Mouse (Mus musculus) liver, embryonic 16.5 days (tissue): ENCODE measurements at regions not wholly inside any gene's neighbourhood (a gene's known extent, or its start where the extent isn't known, plus 50 kb on each side); places are given as distances from the start of the nearest gene placed in this dataset.

Experiments
- ATAC-seq: fragments of 200-750 bp; cut with Nextera tagmentation; 2 replicates; pipeline ENCODE4 v1.8.0; 2017; ENCODE audit warnings: low read depth, mild to moderate bottlenecking, moderate number of reproducible peaks, moderate library complexity
- H3K27ac ChIP-seq: fragments of 300-500 bp; sonication (generic); 2 replicates; pipeline ENCODE4 v1.5.1; 2014; ENCODE audit warnings: mild to moderate bottlenecking, low read length
- H3K27me3 ChIP-seq: fragments of 300-500 bp; sonication (generic); 2 replicates; pipeline ENCODE4 v1.6.1; 2014; ENCODE audit warnings: low read depth, low read length, mixed read lengths; ENCODE audit not compliant: control insufficient read depth, insufficient read depth
- H3K36me3 ChIP-seq: fragments of 300-500 bp; sonication (generic); 2 replicates; pipeline ENCODE4 v1.6.1; 2014; ENCODE audit warnings: mild to moderate bottlenecking; ENCODE audit not compliant: control insufficient read depth, insufficient read depth
- H3K4me1 ChIP-seq: fragments of 300-500 bp; sonication (generic); 2 replicates; pipeline ENCODE4 v1.6.1; 2014; ENCODE audit warnings: low read depth, low read length, mixed read lengths; ENCODE audit not compliant: control insufficient read depth
- H3K4me2 ChIP-seq: fragments of 300-500 bp; sonication (generic); 2 replicates; pipeline ENCODE4 v1.6.1; 2014; ENCODE audit warnings: low read depth, low read length, mixed read lengths
- H3K4me3 ChIP-seq: fragments of 300-500 bp; sonication (generic); 2 replicates; pipeline ENCODE4 v1.5.1; 2014; ENCODE audit warnings: low read depth, mild to moderate bottlenecking, low read length
- H3K9ac ChIP-seq: fragments of 300-500 bp; sonication (generic); 2 replicates; pipeline ENCODE4 v1.6.1; 2014; ENCODE audit warnings: low read depth, low read length
- H3K9me3 ChIP-seq: fragments of 300-500 bp; sonication (generic); replicated peaks from 2 replicates; pipeline ENCODE4 v1.6.1; 2016; ENCODE audit warnings: low read length; ENCODE audit not compliant: control insufficient read depth
- WGBS: fragments of 180-500 bp; shearing (Covaris S2); extraction: QIAGEN DNeasy Blood & Tissue Kit; methylation state at CpG from one replicate; pipeline ENCODE4 v1.1.7; 2014; ENCODE audit not compliant: insufficient replicate concordance; 5-methylcytosine and 5-hydroxymethylcytosine counted together

GRCm38 (mm10) chr12:110200887-110201286 is 78.0 kb upstream of the Dio3 start:
- WGBS = 64% methylated on average over 4 of the region's 4 CpGs
- no peaks in the 10 kb centered on the region for H3K9me3 ChIP-seq
- no peak overlapping the region for H3K4me2 ChIP-seq
- H3K27me3 ChIP-seq = no peaks in the 10 kb centered on the region
- no peak overlapping the region for H3K9ac ChIP-seq
- H3K4me1 ChIP-seq = peaks cover 3% of the 10 kb centered on the region
- no peak overlapping the region for H3K4me3 ChIP-seq
- no peak overlapping the region for H3K27ac ChIP-seq
- ATAC-seq = no peak
- no peaks in the 10 kb centered on the region for H3K36me3 ChIP-seq

- no peak overlapping the region for H3K9ac ChIP-seq
- WGBS = 48% methylated on average over 13 of the region's 13 CpGs
- H3K9me3 ChIP-seq = no peaks in the 10 kb centered on the region
- H3K4me1 ChIP-seq = peaks cover 7% of the 10 kb centered on the region
- no peak overlapping the region for H3K27ac ChIP-seq
- H3K36me3 ChIP-seq = no peaks in the 10 kb centered on the region
- no peak overlapping the region for H3K4me3 ChIP-seq
- peak; percentile 32; the same call in 1 of the 2 replicates for ATAC-seq
- H3K4me2 ChIP-seq = no peak overlapping the region; the same call in 1 of the 2 replicates
- no peaks in the 10 kb centered on the region for H3K27me3 ChIP-seq
Observed at GRCm38 (mm10) chr12:110203271-110204014, 75.4 kb upstream of the Dio3 start.

GRCm38 (mm10) chr12:110204246-110204989 is 74.5 kb upstream of the Dio3 start:
- Histone ChIP-seq H3K4me1 (peaks cover 7% of the 10 kb centered on the region), H3K27ac (no peak overlapping the region), H3K4me3 (no peak overlapping the region), H3K4me2 (no peak overlapping the region), H3K36me3 (no peaks in the 10 kb centered on the region), H3K9me3 (no peaks in the 10 kb centered on the region), H3K27me3 (no peaks in the 10 kb centered on the region), H3K9ac (no peak overlapping the region)
- ATAC-seq = no peak
- 33% methylated on average over 6 of the region's 6 CpGs for WGBS

GRCm38 (mm10) chr12:110206271-110206670 is 72.6 kb upstream of the Dio3 start:
- H3K9ac ChIP-seq = no peak overlapping the region
- peaks cover 7% of the 10 kb centered on the region for H3K4me1 ChIP-seq
- H3K4me3 ChIP-seq = no peak overlapping the region
- no peaks in the 10 kb centered on the region for H3K27me3 ChIP-seq
- H3K36me3 ChIP-seq = no peaks in the 10 kb centered on the region
- H3K27ac ChIP-seq = no peak overlapping the region
- ATAC-seq = 0 out of 2 replicates have a peak, but pooled peaks have one; percentile 42
- H3K4me2 ChIP-seq = no peak overlapping the region
- WGBS = 33% methylated on average over 5 of the region's 5 CpGs
- no peaks in the 10 kb centered on the region for H3K9me3 ChIP-seq

- H3K4me3 ChIP-seq = no peak overlapping the region
- H3K36me3 ChIP-seq = no peaks in the 10 kb centered on the region
- no peaks in the 10 kb centered on the region for H3K9me3 ChIP-seq
- 31% methylated on average over 6 of the region's 6 CpGs for WGBS
- H3K4me2 ChIP-seq = 0 out of 2 replicates have a peak overlapping the region, but pooled peaks have one; percentile 2
- no peak overlapping the region; the same call in 1 of the 2 replicates for H3K27ac ChIP-seq
- 0 out of 2 replicates have a peak, but pooled peaks have one; percentile 27 for ATAC-seq
- H3K27me3 ChIP-seq = no peaks in the 10 kb centered on the region
- H3K9ac ChIP-seq = no peak overlapping the region
- H3K4me1 ChIP-seq = peaks cover 7% of the 10 kb centered on the region
Observed at GRCm38 (mm10) chr12:110206812-110207211, 72.1 kb upstream of the Dio3 start.

- Histone ChIP-seq H3K9me3 (no peaks in the 10 kb centered on the region), H3K4me1 (peaks cover 7% of the 10 kb centered on the region), H3K27me3 (no peaks in the 10 kb centered on the region), H3K4me2 (no peak overlapping the region), H3K27ac (peak overlapping the region; percentile 35; the same call in 1 of the 2 replicates), H3K9ac (no peak overlapping the region), H3K36me3 (no peaks in the 10 kb centered on the region), H3K4me3 (no peak overlapping the region)
- no peak for ATAC-seq
- WGBS = 37% methylated on average over 9 of the region's 9 CpGs
Observed at GRCm38 (mm10) chr12:110207246-110207852, 71.5 kb upstream of the Dio3 start.

GRCm38 (mm10) chr12:110212716-110213115 is 66.2 kb upstream of the Dio3 start:
- ATAC-seq = no peak
- Histone ChIP-seq H3K27ac (no peak overlapping the region), H3K9ac (no peak overlapping the region), H3K4me1 (peaks cover 6% of the 10 kb centered on the region), H3K36me3 (no peaks in the 10 kb centered on the region), H3K4me3 (no peak overlapping the region), H3K4me2 (no peak overlapping the region), H3K27me3 (no peaks in the 10 kb centered on the region), H3K9me3 (no peaks in the 10 kb centered on the region)
- 57% methylated on average over 4 of the region's 4 CpGs for WGBS

- 21% methylated on average over 8 of the region's 8 CpGs for WGBS
- no peak overlapping the region for H3K4me2 ChIP-seq
- peaks cover 6% of the 10 kb centered on the region for H3K4me1 ChIP-seq
- no peak for ATAC-seq
- no peak overlapping the region for H3K4me3 ChIP-seq
- H3K9ac ChIP-seq = no peak overlapping the region
- no peaks in the 10 kb centered on the region for H3K27me3 ChIP-seq
- H3K9me3 ChIP-seq = no peaks in the 10 kb centered on the region
- H3K27ac ChIP-seq = no peak overlapping the region
- H3K36me3 ChIP-seq = no peaks in the 10 kb centered on the region
Observed at GRCm38 (mm10) chr12:110214833-110215232, 64.0 kb upstream of the Dio3 start.
